Mouse (Mus musculus) megakaryocyte, embryonic 14.5 days (primary cell): ENCODE data around the gene 1700025G04Rik. TPM values are rescaled to one million over a fixed set of nuclear protein-coding genes. Genes with fewer than 3 reads are reported as not detected.
A peak's percentile ranks its signal among the peaks of the same experiment; 100 is the strongest.

Source experiments
- H3K27me3 ChIP-seq: replicated peaks from 2 replicates; pipeline ENCODE3; 2012; ENCODE audit warnings: inconsistent platforms
- H3K36me3 ChIP-seq: replicated peaks from 2 replicates; pipeline ENCODE3; 2012; ENCODE audit warnings: low read length, inconsistent platforms, mixed read lengths
- H3K4me1 ChIP-seq: 2 replicates; pipeline ENCODE4 v1.6.1; 2012; ENCODE audit warnings: inconsistent platforms
- H3K4me3 ChIP-seq: replicated peaks from 2 replicates; pipeline ENCODE3; 2012; ENCODE audit warnings: moderate library complexity, mild to moderate bottlenecking, inconsistent platforms
- H3K9me3 ChIP-seq: 2 replicates; pipeline ENCODE4 v1.6.1; 2012; ENCODE audit warnings: inconsistent platforms
- FLI1 ChIP-seq: IDR thresholded peaks from 2 replicates; pipeline ENCODE4 v1.6.1; 2012; ENCODE audit warnings: low read length, inconsistent platforms, mixed read lengths
- GATA1 ChIP-seq: IDR thresholded peaks from 3 replicates; pipeline ENCODE4 v1.6.1; 2012; ENCODE audit warnings: mixed read lengths, low read length, inconsistent platforms, borderline replicate concordance
- polyA plus RNA-seq: library from polyadenylated mRNA; stranded (reverse); fragments of >175 nt; gene quantifications from 2 replicates; pipeline ENCODE4 v1.2.3, GENCODE M21; 2012; ENCODE audit warnings: low replicate concordance; ENCODE audit not compliant: insufficient read depth

1700025G04Rik gene
- polyA plus RNA-seq, 1 experiment = 1.1 TPM

GRCm38 (mm10) chr1:151961204-151961603, 128.7 kb downstream of the 1700025G04Rik start:
- H3K9me3 ChIP-seq = no peaks in the 10 kb centered on the region
- H3K27me3 ChIP-seq = no peaks in the 10 kb centered on the region
- TF ChIP-seq GATA1 (no peak), FLI1 (no peak)
- H3K4me3 ChIP-seq = no peak overlapping the region
- no peaks in the 10 kb centered on the region for H3K36me3 ChIP-seq
- peaks cover 36% of the 10 kb centered on the region for H3K4me1 ChIP-seq

- Histone ChIP-seq H3K4me1 (peaks cover 53% of the 10 kb centered on the region), H3K4me3 (no peak overlapping the region), H3K9me3 (no peaks in the 10 kb centered on the region), H3K27me3 (no peaks in the 10 kb centered on the region), H3K36me3 (no peaks in the 10 kb centered on the region)
- TF ChIP-seq GATA1 (no peak), FLI1 (no peak)
Observed at GRCm38 (mm10) chr1:151959010-151959409, 130.9 kb downstream of the 1700025G04Rik start.

GRCm38 (mm10) chr1:151958442-151958841, 131.5 kb downstream of the 1700025G04Rik start:
- TF ChIP-seq FLI1 = no peak
- TF ChIP-seq GATA1 = no peak
- no peaks in the 10 kb centered on the region for H3K27me3 ChIP-seq

GRCm38 (mm10) chr1:151957669-151958068, 132.3 kb downstream of the 1700025G04Rik start:
- no peaks in the 10 kb centered on the region for H3K36me3 ChIP-seq
- TF ChIP-seq FLI1 (no peak), GATA1 (no peak)
- H3K4me1 ChIP-seq = peaks cover 66% of the 10 kb centered on the region
- H3K4me3 ChIP-seq = no peak overlapping the region
- no peaks in the 10 kb centered on the region for H3K27me3 ChIP-seq
- H3K9me3 ChIP-seq = no peaks in the 10 kb centered on the region

More at GRCm38 (mm10) chr1:151958442-151958841, 131.5 kb downstream of the 1700025G04Rik start:
- Histone ChIP-seq H3K4me3 (no peak overlapping the region), H3K9me3 (no peaks in the 10 kb centered on the region), H3K36me3 (no peaks in the 10 kb centered on the region), H3K4me1 (peaks cover 58% of the 10 kb centered on the region)

GRCm38 (mm10) chr1:151955866-151956265, 134.1 kb downstream of the 1700025G04Rik start:
- no peaks in the 10 kb centered on the region for H3K36me3 ChIP-seq
- no peaks in the 10 kb centered on the region for H3K27me3 ChIP-seq
- H3K4me3 ChIP-seq = no peak overlapping the region
- H3K4me1 ChIP-seq = peaks cover 79% of the 10 kb centered on the region
- TF ChIP-seq FLI1 (no peak), GATA1 (no peak)
- H3K9me3 ChIP-seq = no peaks in the 10 kb centered on the region

GRCm38 (mm10) chr1:151953563-151953962, 136.4 kb downstream of the 1700025G04Rik start:
- Histone ChIP-seq H3K36me3 (no peaks in the 10 kb centered on the region), H3K4me1 (peaks cover 85% of the 10 kb centered on the region), H3K4me3 (peak overlapping the region; percentile 59), H3K9me3 (no peaks in the 10 kb centered on the region), H3K27me3 (no peaks in the 10 kb centered on the region)
- TF ChIP-seq FLI1 = no peak
- TF ChIP-seq GATA1 = peak; percentile 54; the same call in 1 of the 3 replicates

- Histone ChIP-seq H3K27me3 (no peaks in the 10 kb centered on the region), H3K9me3 (no peaks in the 10 kb centered on the region), H3K4me1 (peaks cover 93% of the 10 kb centered on the region), H3K36me3 (no peaks in the 10 kb centered on the region), H3K4me3 (no peak overlapping the region)
- no peak for TF ChIP-seq FLI1
- TF ChIP-seq GATA1 = no peak
Observed at GRCm38 (mm10) chr1:151948065-151948464, 141.9 kb downstream of the 1700025G04Rik start.

GRCm38 (mm10) chr1:151947571-151947970, 142.4 kb downstream of the 1700025G04Rik start:
- Histone ChIP-seq H3K9me3 (no peaks in the 10 kb centered on the region), H3K4me3 (peak overlapping the region; percentile 26), H3K27me3 (no peaks in the 10 kb centered on the region), H3K36me3 (no peaks in the 10 kb centered on the region), H3K4me1 (peaks cover 93% of the 10 kb centered on the region)
- TF ChIP-seq FLI1 (no peak), GATA1 (no peak)

- no peaks in the 10 kb centered on the region for H3K9me3 ChIP-seq
- no peaks in the 10 kb centered on the region for H3K36me3 ChIP-seq
- H3K4me1 ChIP-seq = peaks cover 95% of the 10 kb centered on the region
- no peak overlapping the region for H3K4me3 ChIP-seq
- peaks cover 2% of the 10 kb centered on the region for H3K27me3 ChIP-seq
- TF ChIP-seq FLI1 (no peak), GATA1 (no peak)
Observed at GRCm38 (mm10) chr1:151944457-151945223, 145.3 kb downstream of the 1700025G04Rik start.

GRCm38 (mm10) chr1:151943681-151944237, 146.2 kb downstream of the 1700025G04Rik start:
- Histone ChIP-seq H3K4me3 (peak overlapping the region; percentile 56), H3K36me3 (no peaks in the 10 kb centered on the region), H3K27me3 (peaks cover 2% of the 10 kb centered on the region), H3K4me1 (peaks cover 96% of the 10 kb centered on the region), H3K9me3 (no peaks in the 10 kb centered on the region)
- no peak for TF ChIP-seq FLI1
- TF ChIP-seq GATA1 = no peak
